Mouse (Mus musculus) kidney, adult 2 months (tissue): ENCODE measurements around the gene Mapk8ip2. TPM values are rescaled to one million over a fixed set of nuclear protein-coding genes. Genes with fewer than 3 reads are reported as not detected.

Source experiments
- DNase-seq: peaks from one replicate; pipeline ENCODE4 v3.0.0; 2021
- H3K27ac ChIP-seq: fragments of 200-500 bp; 2 replicates; pipeline ENCODE4 v1.5.1; 2012; ENCODE audit warnings: low read depth, low read length, control low read depth, inconsistent platforms; ENCODE audit not compliant: insufficient read depth
- H3K27me3 ChIP-seq: fragments of 200-500 bp; replicated peaks from 2 replicates; pipeline ENCODE4 v1.6.1; 2012; ENCODE audit warnings: mild to moderate bottlenecking, moderate library complexity, low read length, inconsistent platforms; ENCODE audit not compliant: control insufficient read depth, insufficient read depth
- H3K36me3 ChIP-seq: fragments of 200-500 bp; 2 replicates; pipeline ENCODE4 v1.6.1; 2012; ENCODE audit warnings: mild to moderate bottlenecking, moderate library complexity, low read length, inconsistent platforms; ENCODE audit not compliant: control insufficient read depth, insufficient read depth
- H3K4me1 ChIP-seq: fragments of 200-500 bp; 2 replicates; pipeline ENCODE4 v1.6.1; 2011; ENCODE audit warnings: low read length; ENCODE audit not compliant: control insufficient read depth, insufficient read depth
- H3K4me3 ChIP-seq: fragments of 200-500 bp; 2 replicates; pipeline ENCODE4 v1.5.1; 2011; ENCODE audit warnings: mild to moderate bottlenecking, low read depth, low read length, control low read depth; ENCODE audit not compliant: insufficient read depth
- CTCF ChIP-seq: fragments of 200-500 bp; conservative IDR thresholded peaks from 2 replicates; pipeline ENCODE4 v1.5.1; 2011; ENCODE audit warnings: low read depth, mild to moderate bottlenecking, control low read depth, low read length, moderate library complexity, mixed read lengths; ENCODE audit not compliant: insufficient read depth, insufficient read length
- POLR2A ChIP-seq: fragments of 200-500 bp; IDR thresholded peaks from one replicate; pipeline ENCODE4 v1.6.1; 2011; ENCODE audit warnings: low read depth, low read length, control low read depth
- WGBS: fragments of 180-500 bp; shearing (Covaris S2); methylation state at CpG from one replicate; pipeline ENCODE4 v1.1.7; 2018; 5-methylcytosine and 5-hydroxymethylcytosine counted together
- polyA plus RNA-seq: library from polyadenylated mRNA; depleted of rRNA; stranded (reverse); fragments of >200 nt; gene quantifications from 2 replicates; pipeline ENCODE4 v1.2.3, GENCODE M21; 2012

The Mapk8ip2 gene
- polyA plus RNA-seq, 1 experiment = 0.59 TPM

DNA sequence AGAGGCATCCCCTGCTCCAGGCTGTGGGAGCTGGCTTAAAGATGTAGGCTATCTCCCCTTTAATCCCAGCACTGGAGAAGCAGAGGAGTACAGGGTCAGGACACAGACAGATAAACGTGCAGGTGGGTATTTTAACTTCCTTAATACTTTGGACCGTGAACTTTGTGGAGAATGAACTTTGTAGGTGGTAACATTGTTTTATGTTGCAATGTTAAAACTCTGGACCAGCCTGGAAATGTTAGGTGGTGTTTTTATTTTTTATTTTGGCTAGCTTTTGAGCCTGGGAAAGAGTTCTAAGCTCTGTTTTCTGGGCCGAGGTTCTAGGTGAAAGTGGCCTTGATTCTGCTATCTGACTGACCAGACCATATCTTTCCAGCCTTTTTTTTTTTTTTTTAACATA, 22.4 kb upstream of the Mapk8ip2 start:
- Histone ChIP-seq H3K27me3 (no peaks in the 10 kb centered on the region), H3K4me3 (no peak overlapping the region), H3K4me1 (no peaks in the 10 kb centered on the region), H3K36me3 (no peaks in the 10 kb centered on the region), H3K27ac (no peak overlapping the region)
- DNase-seq = no peak
- WGBS = 58% methylated on average over 3 of the region's 3 CpGs
- TF ChIP-seq POLR2A (no peak), CTCF (no peak)

DNA sequence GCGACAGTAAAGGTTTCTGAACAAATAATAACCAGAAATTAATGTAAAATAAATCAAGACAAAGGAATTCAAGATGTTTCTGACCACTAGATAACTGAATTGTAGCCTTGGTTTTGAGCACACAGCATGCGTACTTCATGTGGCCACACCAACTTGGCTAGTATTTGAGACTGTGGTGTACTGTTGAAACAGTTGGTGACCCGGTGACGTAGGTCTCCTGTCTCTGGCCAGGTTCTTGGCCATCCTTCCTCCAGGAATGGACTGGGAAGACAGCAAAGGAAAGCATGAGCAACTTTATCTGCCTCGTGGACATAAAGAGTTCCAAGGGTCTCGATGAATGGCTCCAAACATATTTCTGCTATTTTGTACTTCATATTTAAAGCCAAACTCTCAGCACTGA, 21.9 kb upstream of the Mapk8ip2 start:
- WGBS = 88% methylated on average over 6 of the region's 6 CpGs
- Histone ChIP-seq H3K36me3 (no peaks in the 10 kb centered on the region), H3K4me1 (no peaks in the 10 kb centered on the region), H3K27ac (no peak overlapping the region), H3K4me3 (no peak overlapping the region), H3K27me3 (no peaks in the 10 kb centered on the region)
- no peak for TF ChIP-seq POLR2A
- no peak for TF ChIP-seq CTCF
- no peak for DNase-seq

DNA sequence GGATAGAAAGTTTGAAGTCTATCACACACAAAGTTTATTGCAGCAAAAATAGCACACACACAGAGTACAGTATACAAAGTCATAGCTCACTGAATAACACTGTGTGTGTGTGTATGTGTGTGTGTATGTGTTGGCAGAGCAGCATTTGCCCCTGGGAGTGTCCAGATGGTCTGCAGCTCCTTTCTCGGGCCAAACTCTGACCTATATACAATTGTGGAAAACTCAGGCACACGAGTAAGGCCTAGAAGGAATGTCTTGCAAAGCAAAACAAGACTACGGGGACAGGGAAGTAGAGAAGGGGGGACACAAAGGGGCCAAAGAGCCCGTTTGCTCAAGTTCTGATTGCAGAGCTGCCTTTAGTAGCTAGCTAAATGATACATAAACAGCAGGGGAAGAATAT, 20.8 kb upstream of the Mapk8ip2 start:
- no peak for DNase-seq
- Histone ChIP-seq H3K36me3 (no peaks in the 10 kb centered on the region), H3K27me3 (no peaks in the 10 kb centered on the region), H3K4me1 (no peaks in the 10 kb centered on the region), H3K27ac (no peak overlapping the region), H3K4me3 (no peak overlapping the region)
- WGBS = 70% methylated on average over 4 of the region's 4 CpGs
- TF ChIP-seq POLR2A = no peak
- no peak for TF ChIP-seq CTCF

DNA sequence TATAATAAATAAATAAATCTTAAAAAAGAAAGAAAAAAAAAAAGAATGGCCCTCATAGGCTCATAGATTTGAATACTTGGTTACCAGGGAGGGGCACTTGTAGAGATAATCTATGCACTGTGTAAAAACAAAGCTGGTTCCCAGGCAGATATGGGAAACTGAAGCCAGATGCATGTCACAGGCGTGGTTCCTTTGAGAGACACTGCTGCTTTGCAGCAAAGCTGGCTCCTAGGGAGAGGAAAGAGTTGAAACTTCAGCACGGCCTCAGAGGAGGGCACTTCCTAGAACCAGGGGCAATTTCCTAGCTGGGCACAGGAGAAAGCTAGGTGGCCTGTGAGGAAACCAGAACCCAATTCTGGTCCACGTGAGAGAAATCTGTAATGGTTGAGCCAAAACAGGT, 19.6 kb upstream of the Mapk8ip2 start:
- WGBS = 80% methylated on average over 3 of the region's 3 CpGs
- H3K27ac ChIP-seq = no peak overlapping the region
- no peaks in the 10 kb centered on the region; the same call in 1 of the 2 replicates for H3K4me1 ChIP-seq
- H3K27me3 ChIP-seq = no peaks in the 10 kb centered on the region
- no peaks in the 10 kb centered on the region for H3K36me3 ChIP-seq
- DNase-seq = no peak
- TF ChIP-seq POLR2A = no peak
- TF ChIP-seq CTCF = no peak
- no peak overlapping the region for H3K4me3 ChIP-seq

DNA sequence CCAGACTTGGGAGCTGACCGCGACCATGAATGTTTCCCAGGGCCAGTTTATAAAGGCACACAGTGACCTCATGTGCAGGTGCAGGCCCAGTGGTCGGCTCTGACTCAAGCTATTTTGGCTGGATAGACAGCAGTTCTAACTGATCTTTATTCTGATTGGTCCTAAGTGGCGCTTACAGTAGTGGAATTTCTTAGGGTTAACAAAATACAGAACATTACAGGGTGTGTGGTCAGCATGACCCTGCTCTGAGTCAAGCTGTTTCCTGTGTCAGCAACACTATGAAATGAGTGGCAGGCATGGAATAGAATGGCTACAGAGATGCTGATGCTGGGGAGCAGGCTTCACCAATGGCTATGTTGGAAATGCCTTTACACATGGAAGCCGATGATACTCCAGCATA, 17.8 kb upstream of the Mapk8ip2 start:
- H3K36me3 ChIP-seq = no peaks in the 10 kb centered on the region
- no peaks in the 10 kb centered on the region; the same call in 1 of the 2 replicates for H3K4me1 ChIP-seq
- H3K27me3 ChIP-seq = no peaks in the 10 kb centered on the region
- no peak for DNase-seq
- 78% methylated on average over 5 of the region's 5 CpGs for WGBS
- H3K4me3 ChIP-seq = no peak overlapping the region
- no peak overlapping the region for H3K27ac ChIP-seq
- TF ChIP-seq CTCF (no peak), POLR2A (no peak)

DNA sequence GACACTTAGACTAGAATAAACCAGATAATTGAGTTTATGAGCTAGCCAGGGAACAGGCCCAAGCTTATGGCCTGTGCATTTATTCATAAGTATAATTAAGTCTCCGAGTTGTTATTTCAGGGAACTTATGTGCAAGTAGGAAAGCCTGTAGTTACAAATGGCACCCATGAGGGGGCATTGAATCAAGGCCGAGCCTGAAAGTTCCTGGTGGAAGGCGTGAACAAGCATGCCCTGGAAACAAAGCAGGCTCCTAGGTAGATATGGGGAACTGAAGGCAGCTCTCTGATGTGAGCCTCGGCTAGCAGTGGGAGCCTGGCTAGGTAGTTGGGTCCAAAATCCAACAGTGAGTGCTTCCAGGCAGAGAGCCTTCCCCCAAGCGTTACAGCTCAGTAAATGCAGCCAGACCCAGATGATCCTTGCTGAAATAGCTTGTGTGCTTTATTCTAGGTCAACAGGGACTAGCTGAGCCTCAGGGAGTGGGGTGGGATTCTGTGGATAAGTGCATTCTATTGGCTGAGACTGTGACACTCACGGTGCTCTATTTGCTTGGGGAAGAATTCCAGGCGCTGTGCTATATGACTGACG, 11.1 kb upstream of the Mapk8ip2 start:
- Histone ChIP-seq H3K36me3 (no peaks in the 10 kb centered on the region), H3K27me3 (no peaks in the 10 kb centered on the region), H3K4me3 (no peak overlapping the region), H3K27ac (no peak overlapping the region), H3K4me1 (no peaks in the 10 kb centered on the region; the same call in 1 of the 2 replicates)
- peak; percentile 37 for DNase-seq
- WGBS = 48% methylated on average over 8 of the region's 8 CpGs
- TF ChIP-seq POLR2A (no peak), CTCF (no peak)

DNA sequence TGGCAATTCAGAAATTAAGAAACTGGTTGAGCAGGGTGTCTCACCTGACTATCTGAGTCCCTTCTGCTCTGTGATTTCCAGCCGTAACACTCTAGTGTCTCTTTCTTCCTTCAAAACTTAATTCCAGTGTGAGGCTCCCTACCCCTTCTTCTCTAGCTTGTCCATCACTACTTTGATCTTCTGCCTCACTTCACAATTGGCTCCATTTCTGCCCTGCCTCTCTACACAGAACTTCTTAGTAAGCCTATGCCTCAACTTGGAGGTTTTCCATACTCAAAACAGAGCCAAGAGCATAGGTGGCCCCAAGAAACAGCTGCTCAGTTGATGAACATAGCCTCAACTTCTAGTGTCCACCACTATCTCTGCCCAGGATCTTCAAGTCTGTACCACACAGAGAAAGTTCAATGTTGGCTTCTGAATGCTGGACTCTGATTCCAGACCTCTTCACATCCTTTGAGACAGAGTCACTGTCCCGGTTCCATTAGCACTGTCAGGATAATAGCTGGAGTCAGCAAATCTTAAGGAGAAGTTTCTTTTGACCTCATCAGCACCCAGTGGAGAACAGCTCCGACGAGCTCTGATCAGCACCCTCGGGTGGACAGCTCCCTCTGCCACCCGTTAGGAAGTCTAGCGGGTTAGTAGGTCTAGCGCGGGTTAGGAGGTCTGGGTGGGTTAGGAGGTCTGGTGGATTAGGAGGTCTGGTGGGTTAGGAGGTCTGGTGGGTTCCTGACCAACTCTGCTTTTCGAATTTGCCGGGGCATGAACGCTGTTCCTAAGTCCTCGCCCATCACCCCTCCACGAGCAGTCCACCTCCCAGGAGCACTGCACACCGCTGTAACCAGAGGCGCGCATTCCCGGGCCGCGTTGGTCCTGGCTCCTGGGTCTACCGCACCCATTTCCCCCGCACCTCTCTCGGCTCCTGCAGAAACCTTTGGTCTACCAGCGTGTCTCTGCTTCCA, 528 bp upstream of the Mapk8ip2 start:
- Histone ChIP-seq H3K4me3 (no peak overlapping the region), H3K27me3 (0 out of 2 replicates have a peak, but pooled peaks cover 1% of the 10 kb centered on the region), H3K4me1 (no peaks in the 10 kb centered on the region), H3K36me3 (no peaks in the 10 kb centered on the region), H3K27ac (no peak overlapping the region)
- WGBS = 5% methylated on average over 24 of the region's 24 CpGs
- peak; percentile 63 for DNase-seq
- TF ChIP-seq CTCF (no peak), POLR2A (no peak)
